Mouse (Mus musculus) C2C12 (cell line): ENCODE results near the gene Ntrk2.

Experiments used
- CTCF ChIP-seq: IDR thresholded peaks from one replicate; pipeline ENCODE4 v1.5.1; 2011; ENCODE audit not compliant: control insufficient read depth, insufficient read depth, insufficient read length
- FOSL1 ChIP-seq: IDR thresholded peaks from one replicate; pipeline ENCODE4 v1.8.0; 2011; ENCODE audit warnings: mild to moderate bottlenecking, low read length; ENCODE audit not compliant: poor library complexity, insufficient read depth, severe bottlenecking
- MAX ChIP-seq: IDR thresholded peaks from one replicate; pipeline ENCODE4 v1.6.1; 2011; ENCODE audit warnings: mild to moderate bottlenecking, control low read depth
- MYOD1 ChIP-seq: IDR thresholded peaks from one replicate; pipeline ENCODE4 v1.6.1; 2011; ENCODE audit warnings: low read depth; ENCODE audit not compliant: control insufficient read depth, insufficient read length
- MYOG ChIP-seq: IDR thresholded peaks from one replicate; pipeline ENCODE4 v1.6.1; 2011; ENCODE audit not compliant: control insufficient read depth, insufficient read length; ENCODE audit errors: extremely low read depth
- USF1 ChIP-seq: IDR thresholded peaks from one replicate; pipeline ENCODE4 v1.6.1; 2011; ENCODE audit warnings: low read depth, mild to moderate bottlenecking, control low read depth, moderate library complexity

DNA sequence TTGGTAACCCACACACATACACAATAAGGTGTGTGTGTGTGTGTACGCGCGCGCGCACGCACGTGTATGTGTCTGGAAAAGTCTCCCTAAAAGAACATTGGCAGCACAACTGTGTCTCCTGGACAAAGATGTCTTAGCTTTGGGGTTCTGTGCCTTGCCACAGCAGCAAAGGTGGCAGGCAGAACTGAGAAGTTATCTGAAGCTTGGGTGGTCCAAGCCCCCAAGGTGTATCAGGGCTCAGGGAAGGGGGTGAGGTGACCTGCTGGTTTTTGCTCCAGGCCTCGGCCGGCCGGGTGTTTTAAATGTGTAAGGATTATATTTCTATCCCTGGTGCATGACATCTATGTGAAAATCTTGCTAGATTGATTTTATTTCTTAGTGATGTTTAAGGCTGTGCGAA is 536 bp upstream of the Ntrk2 start:
- TF ChIP-seq CTCF (no peak), USF1 (no peak), MYOG (no peak), MYOD1 (no peak), FOSL1 (no peak), MAX (no peak)
